Mouse (Mus musculus) lung, postnatal 4 days (tissue): ENCODE measurements around the gene Gm5148.
A peak's percentile ranks its signal among the peaks of the same experiment; 100 is the strongest.

ENCODE experiments used
- DNase-seq, 2 experiments: peaks; one replicate each; pipeline ENCODE4 v3.0.0; 2021

The Gm5148 gene

GRCm38 (mm10) chr3:37687158-37687980 is 36.9 kb downstream of the Gm5148 start:
- peak; percentile 89 to 95 for DNase-seq

- DNase-seq: no peak
Observed at GRCm38 (mm10) chr3:37686751-37687150, 37.5 kb downstream of the Gm5148 start.

- DNase-seq: no peak
Observed at GRCm38 (mm10) chr3:37686219-37686618, 38.1 kb downstream of the Gm5148 start.

- DNase-seq: no peak
Observed at GRCm38 (mm10) chr3:37676291-37676690, 48.0 kb downstream of the Gm5148 start.

GRCm38 (mm10) chr3:37675056-37675525 is 49.2 kb downstream of the Gm5148 start:
- DNase-seq: no peak

- no peak for DNase-seq
Observed at GRCm38 (mm10) chr3:37673513-37674261, 50.6 kb downstream of the Gm5148 start.

GRCm38 (mm10) chr3:37672266-37673040 is 51.8 kb downstream of the Gm5148 start:
- DNase-seq: no peak

- no peak for DNase-seq
Observed at GRCm38 (mm10) chr3:37669100-37669499, 55.2 kb downstream of the Gm5148 start.

GRCm38 (mm10) chr3:37668652-37669051 is 55.6 kb downstream of the Gm5148 start:
- no peak for DNase-seq

- DNase-seq: no peak
Observed at GRCm38 (mm10) chr3:37667736-37668135, 56.6 kb downstream of the Gm5148 start.

- DNase-seq: no peak
Observed at GRCm38 (mm10) chr3:37667119-37667467, 57.2 kb downstream of the Gm5148 start.

GRCm38 (mm10) chr3:37666291-37667118 is 57.8 kb downstream of the Gm5148 start:
- DNase-seq: peak in 1 of 2 experiments; percentile 51
